Mouse (Mus musculus) neural tube, embryonic 12.5 days (tissue): ENCODE data around the gene Fcrlb. TPM values are rescaled to one million over a fixed set of nuclear protein-coding genes. Genes with fewer than 3 reads are reported as not detected.
"Not testable (repeated sequence)": the region's sequence is repeated elsewhere in the genome, so short reads cannot be mapped to it uniquely, and the experiment has no call there.

Experiments
- ATAC-seq: fragments of 200-750 bp; cut with Nextera tagmentation; 2 replicates; pipeline ENCODE4 v1.8.0; 2017; ENCODE audit warnings: low read depth, mild to moderate bottlenecking, moderate TSS enrichment, moderate library complexity; ENCODE audit not compliant: low FRiP score
- H3K27ac ChIP-seq: fragments of 300-500 bp; sonication (generic); 2 replicates; pipeline ENCODE4 v1.5.1; 2016
- H3K27me3 ChIP-seq: fragments of 300-500 bp; sonication (generic); replicated peaks from 2 replicates; pipeline ENCODE4 v1.6.1; 2016; ENCODE audit warnings: mild to moderate bottlenecking
- H3K36me3 ChIP-seq: fragments of 300-500 bp; sonication (generic); 2 replicates; pipeline ENCODE4 v1.6.1; 2016; ENCODE audit warnings: mild to moderate bottlenecking
- H3K4me1 ChIP-seq: fragments of 300-500 bp; sonication (generic); 2 replicates; pipeline ENCODE4 v1.6.1; 2016
- H3K4me2 ChIP-seq: fragments of 300-500 bp; sonication (generic); replicated peaks from 2 replicates; pipeline ENCODE4 v1.6.1; 2016; ENCODE audit warnings: mild to moderate bottlenecking
- H3K4me3 ChIP-seq: fragments of 300-500 bp; sonication (generic); 2 replicates; pipeline ENCODE4 v1.5.1; 2016
- H3K9ac ChIP-seq: fragments of 300-500 bp; sonication (generic); 2 replicates; pipeline ENCODE4 v1.6.1; 2016; ENCODE audit warnings: mild to moderate bottlenecking
- H3K9me3 ChIP-seq: fragments of 300-500 bp; sonication (generic); 2 replicates; pipeline ENCODE4 v1.6.1; 2016; ENCODE audit warnings: mild to moderate bottlenecking
- WGBS: fragments of 180-500 bp; shearing (Covaris S2); methylation state at CpG from one replicate; pipeline ENCODE4 v1.1.7; 2016; 5-methylcytosine and 5-hydroxymethylcytosine counted together
- polyA plus RNA-seq: library from polyadenylated mRNA; unstranded; fragments of >200 nt; fragmentation: Nextera tagmentation; extraction: Ambion mirVana; gene quantifications from 2 replicates; pipeline ENCODE4 v1.2.1, GENCODE M21; 2016

Gene Fcrlb
- polyA plus RNA-seq: 0.20 and 0.26 TPM in 2 replicates

DNA sequence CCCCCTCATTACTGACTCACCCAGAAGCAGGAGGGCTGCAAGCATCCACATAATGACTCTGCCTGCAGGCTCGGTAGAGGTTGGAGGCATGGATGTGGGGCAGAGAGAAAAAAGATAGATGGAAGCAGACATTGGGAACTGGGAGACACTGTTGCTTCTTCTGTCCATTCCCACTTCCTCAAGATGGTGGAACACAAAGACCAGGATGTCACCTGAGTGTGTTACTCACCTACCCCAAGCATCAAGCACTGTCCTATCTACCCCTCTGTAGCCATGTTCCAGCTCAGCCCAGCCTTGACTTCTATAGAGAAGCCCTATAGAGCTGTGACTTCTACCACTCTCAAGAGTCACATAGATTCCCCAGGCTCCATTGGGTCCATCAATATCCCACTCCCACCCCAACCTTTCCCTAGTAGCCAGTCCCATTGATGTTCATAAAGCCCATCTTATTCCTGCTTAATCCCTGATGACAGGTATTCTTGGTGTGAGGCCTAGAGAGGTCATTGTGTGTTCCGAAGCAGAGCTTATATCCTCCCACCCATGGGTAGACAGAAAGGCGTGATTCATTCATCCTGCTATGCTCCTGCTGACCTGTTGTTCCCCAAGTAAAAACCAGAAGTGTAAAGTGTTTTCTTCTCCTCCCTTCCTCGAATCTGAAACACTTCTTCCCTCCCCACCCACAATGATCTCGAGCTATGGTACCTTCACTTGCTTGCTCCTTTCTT is at the start of gene Fcrlb:
Gene Fcrlb (minus strand): TSS at position 51 of the 725 bp plus-strand sequence.
- peaks cover 6% of the 10 kb centered on the region for H3K4me1 ChIP-seq
- no peak for ATAC-seq
- no peak within 1 kb of the TSS for H3K9ac ChIP-seq
- WGBS: 79% methylated on average over 5 of the region's 5 CpGs
- no peak within 1 kb of the TSS for H3K4me3 ChIP-seq
- H3K27me3 ChIP-seq: peaks cover 24% of the 10 kb centered on the region
- H3K36me3 ChIP-seq: no peaks in the 10 kb centered on the region
- no peak within 1 kb of the TSS for H3K4me2 ChIP-seq
- no peak within 1 kb of the TSS for H3K27ac ChIP-seq
- H3K9me3 ChIP-seq: no peaks in the 10 kb centered on the region

DNA sequence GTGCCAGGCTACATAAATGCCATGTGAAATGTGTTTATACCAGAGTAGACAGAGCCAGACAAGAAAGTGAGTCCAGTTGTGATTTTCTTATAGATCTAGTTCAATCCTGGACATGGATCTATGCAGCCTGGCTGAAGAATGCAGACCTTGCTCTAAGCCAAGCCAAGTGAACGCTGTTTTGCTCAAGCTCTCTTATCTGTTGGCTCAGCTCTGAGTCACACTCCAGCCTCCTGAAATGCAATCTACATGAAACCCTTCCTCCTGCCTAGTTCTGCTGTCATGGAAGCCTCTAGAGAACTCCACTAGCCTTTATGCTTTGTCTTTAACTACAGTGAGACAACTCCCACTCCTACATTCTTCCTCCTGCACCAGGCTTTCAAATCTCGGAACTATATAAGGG is 49.6 kb upstream of the Fcrlb start:
- Histone ChIP-seq H3K4me2 (no peak overlapping the region), H3K27me3 (no peaks in the 10 kb centered on the region), H3K4me3 (no peak overlapping the region), H3K9ac (no peak overlapping the region), H3K36me3 (no peaks in the 10 kb centered on the region), H3K4me1 (no peaks in the 10 kb centered on the region), H3K9me3 (no peaks in the 10 kb centered on the region), H3K27ac (no peak overlapping the region)
- ATAC-seq: no peak
- 84% methylated on average over 2 of the region's 2 CpGs for WGBS

DNA sequence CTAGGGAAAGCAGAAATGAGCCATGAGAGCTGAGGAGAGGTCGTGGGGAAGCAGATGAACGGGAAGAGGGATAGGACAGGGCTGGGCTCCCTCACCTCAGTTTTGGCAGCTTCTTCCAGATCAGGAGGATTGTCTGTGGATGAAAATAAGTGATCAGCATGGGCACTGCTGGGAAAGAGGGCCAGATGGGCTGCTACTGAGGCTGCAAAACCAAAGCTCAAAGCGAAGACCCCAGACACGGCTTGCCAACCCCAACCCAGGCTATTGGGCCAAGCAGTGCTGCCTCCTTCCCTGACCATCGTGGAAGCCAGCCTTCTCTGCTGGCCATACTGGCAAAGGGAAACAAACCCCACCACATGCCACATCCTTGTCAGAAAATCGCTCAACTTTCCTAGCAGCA is 48.4 kb upstream of the Fcrlb start:
- WGBS: 81% methylated on average over 6 of the region's 6 CpGs
- ATAC-seq: no peak
- H3K4me1 ChIP-seq: no peaks in the 10 kb centered on the region
- no peaks in the 10 kb centered on the region for H3K36me3 ChIP-seq
- H3K27me3 ChIP-seq: no peaks in the 10 kb centered on the region
- no peak overlapping the region for H3K4me2 ChIP-seq
- H3K4me3 ChIP-seq: no peak overlapping the region
- no peaks in the 10 kb centered on the region for H3K9me3 ChIP-seq
- H3K27ac ChIP-seq: no peak overlapping the region
- no peak overlapping the region for H3K9ac ChIP-seq

DNA sequence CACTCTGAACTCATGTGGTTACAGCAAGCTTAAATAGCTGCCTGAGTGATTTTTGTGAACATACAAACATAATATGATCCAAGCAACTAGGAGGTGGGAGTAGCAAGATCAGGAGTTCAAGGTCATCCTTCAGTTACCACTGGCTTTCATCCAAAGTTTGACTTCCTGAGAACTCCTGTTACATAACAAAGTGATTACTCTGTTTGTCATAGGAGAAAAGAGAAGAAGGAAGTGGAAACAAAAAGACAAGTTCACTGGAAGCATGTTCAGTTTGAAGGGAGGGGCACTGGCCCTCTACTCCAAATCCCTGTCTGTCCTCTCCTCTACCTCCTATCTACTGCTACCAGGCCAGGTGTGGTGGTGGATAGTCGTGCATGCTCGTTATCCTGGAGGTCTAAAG is 47.0 kb upstream of the Fcrlb start:
- Histone ChIP-seq H3K9me3 (no peaks in the 10 kb centered on the region), H3K27me3 (no peaks in the 10 kb centered on the region), H3K4me1 (no peaks in the 10 kb centered on the region), H3K9ac (no peak overlapping the region), H3K27ac (no peak overlapping the region), H3K36me3 (no peaks in the 10 kb centered on the region), H3K4me3 (no peak overlapping the region), H3K4me2 (no peak overlapping the region)
- 73% methylated on average over 2 of the region's 2 CpGs for WGBS
- no peak for ATAC-seq

DNA sequence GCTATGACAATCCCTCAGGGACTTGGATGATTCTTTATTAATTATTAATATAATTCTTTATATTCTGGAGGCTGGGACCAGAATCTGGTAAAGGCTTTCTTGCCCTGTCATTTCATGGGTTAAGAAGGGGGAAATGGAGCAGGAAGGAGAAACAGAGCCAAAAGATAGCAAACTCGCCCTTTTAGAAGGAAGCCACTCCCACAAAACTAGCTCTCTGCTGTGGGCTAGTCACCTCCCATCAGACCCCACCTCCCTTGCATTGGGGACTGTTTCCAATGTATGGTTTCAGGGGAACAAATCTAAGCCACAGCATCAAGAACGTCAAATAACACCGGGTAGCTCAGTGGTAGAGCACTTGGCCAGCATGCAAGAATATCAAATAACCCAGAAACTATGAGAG is 45.5 kb upstream of the Fcrlb start:
- Histone ChIP-seq H3K4me3 (no peak overlapping the region), H3K9ac (no peak overlapping the region), H3K4me2 (no peak overlapping the region), H3K27me3 (no peaks in the 10 kb centered on the region), H3K9me3 (no peaks in the 10 kb centered on the region), H3K27ac (no peak overlapping the region), H3K4me1 (no peaks in the 10 kb centered on the region), H3K36me3 (no peaks in the 10 kb centered on the region)
- ATAC-seq: no peak
- WGBS: 66% methylated on average over 3 of the region's 3 CpGs

DNA sequence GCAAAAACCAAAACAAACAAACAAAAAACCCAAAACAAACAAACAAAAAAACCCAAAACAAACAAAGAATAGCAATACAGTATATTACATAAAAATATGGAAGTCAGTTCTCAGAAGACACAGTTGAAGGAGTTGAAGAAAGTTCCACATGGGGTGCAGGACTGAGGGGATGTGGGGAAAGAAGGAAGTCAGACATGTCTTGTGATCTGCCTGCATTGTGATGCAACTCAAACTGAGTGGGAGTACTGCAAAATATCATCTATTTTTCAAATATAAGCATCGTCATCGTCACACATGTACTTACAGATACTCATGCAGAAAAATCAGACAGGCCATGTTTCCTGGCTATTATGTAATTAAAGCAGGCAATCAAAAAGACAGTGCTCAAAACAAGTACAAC is 40.5 kb upstream of the Fcrlb start:
- H3K4me1 ChIP-seq: no peaks in the 10 kb centered on the region
- 85% methylated on average over 2 of the region's 2 CpGs for WGBS
- H3K27me3 ChIP-seq: no peaks in the 10 kb centered on the region
- no peak for ATAC-seq
- H3K4me3 ChIP-seq: no peak overlapping the region
- H3K27ac ChIP-seq: no peak overlapping the region
- H3K36me3 ChIP-seq: no peaks in the 10 kb centered on the region
- no peak overlapping the region for H3K4me2 ChIP-seq
- no peak overlapping the region for H3K9ac ChIP-seq
- H3K9me3 ChIP-seq: no peaks in the 10 kb centered on the region

DNA sequence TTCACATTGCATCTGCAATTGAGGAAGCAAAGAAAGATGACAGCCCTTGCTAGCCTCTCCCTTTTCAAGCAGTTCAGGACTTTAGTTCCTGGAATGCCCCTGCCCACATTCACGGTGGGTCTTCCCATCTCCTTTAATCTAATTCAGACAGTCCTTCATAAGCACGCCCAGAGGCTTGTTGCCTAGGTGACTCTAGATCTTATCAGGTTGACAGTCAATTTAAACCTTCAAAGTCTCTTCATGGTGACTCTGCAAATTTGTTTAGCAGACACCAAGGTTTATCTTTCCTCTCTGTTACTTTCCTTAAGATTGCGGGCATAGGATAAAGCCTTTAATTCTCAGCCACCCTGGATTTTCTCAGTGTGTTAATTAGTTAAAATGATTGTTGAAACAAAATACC is 38.0 kb upstream of the Fcrlb start:
- ATAC-seq: no peak
- Histone ChIP-seq H3K36me3 (no peaks in the 10 kb centered on the region), H3K27me3 (no peaks in the 10 kb centered on the region), H3K4me2 (no peak overlapping the region), H3K9me3 (no peaks in the 10 kb centered on the region), H3K4me3 (no peak overlapping the region), H3K27ac (no peak overlapping the region), H3K9ac (no peak overlapping the region), H3K4me1 (no peaks in the 10 kb centered on the region)
- 84% methylated on average over 3 of the region's 3 CpGs for WGBS

DNA sequence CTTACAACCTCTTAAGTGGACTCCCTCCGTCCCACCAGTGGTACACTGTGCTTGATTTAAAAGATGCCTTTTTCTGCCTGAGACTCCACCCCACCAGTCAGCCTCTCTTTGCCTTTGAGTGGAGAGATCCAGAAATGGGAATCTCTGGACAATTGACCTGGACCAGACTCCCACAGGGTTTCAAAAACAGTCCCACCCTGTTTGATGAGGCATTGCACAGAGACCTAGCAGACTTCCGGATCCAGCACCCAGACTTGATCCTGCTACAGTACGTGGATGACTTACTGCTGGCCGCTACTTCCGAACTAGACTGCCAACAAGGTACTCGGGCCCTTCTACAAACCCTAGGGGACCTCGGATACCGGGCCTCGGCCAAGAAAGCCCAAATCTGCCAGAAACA is 32.2 kb upstream of the Fcrlb start:
- not testable (repeated sequence) for H3K4me2 ChIP-seq, H3K9ac ChIP-seq, H3K4me1 ChIP-seq, H3K4me3 ChIP-seq, H3K27ac ChIP-seq, ATAC-seq, H3K36me3 ChIP-seq, H3K27me3 ChIP-seq
- peaks cover 12% of the 10 kb centered on the region for H3K9me3 ChIP-seq
- 99% methylated on average over 9 of the region's 9 CpGs for WGBS

DNA sequence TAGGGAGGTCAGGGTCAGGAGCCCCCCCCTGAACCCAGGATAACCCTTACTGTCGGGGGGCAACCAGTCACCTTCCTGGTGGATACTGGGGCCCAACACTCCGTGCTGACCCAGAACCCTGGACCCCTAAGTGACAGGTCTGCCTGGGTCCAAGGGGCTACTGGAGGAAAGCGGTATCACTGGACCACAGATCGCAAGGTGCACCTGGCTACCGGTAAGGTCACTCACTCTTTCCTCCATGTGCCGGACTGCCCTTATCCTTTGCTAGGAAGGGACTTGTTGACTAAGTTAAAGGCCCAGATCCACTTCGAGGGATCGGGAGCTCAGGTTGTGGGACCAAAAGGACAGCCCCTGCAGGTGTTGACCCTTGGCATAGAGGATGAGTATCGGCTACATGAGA is 31.4 kb upstream of the Fcrlb start:
- ATAC-seq, H3K4me3 ChIP-seq, H3K4me1 ChIP-seq, H3K27ac ChIP-seq, H3K27me3 ChIP-seq, H3K4me2 ChIP-seq, H3K9ac ChIP-seq, H3K36me3 ChIP-seq: not testable (repeated sequence)
- H3K9me3 ChIP-seq: peaks cover 12% of the 10 kb centered on the region
- WGBS: 95% methylated on average over 9 of the region's 9 CpGs

DNA sequence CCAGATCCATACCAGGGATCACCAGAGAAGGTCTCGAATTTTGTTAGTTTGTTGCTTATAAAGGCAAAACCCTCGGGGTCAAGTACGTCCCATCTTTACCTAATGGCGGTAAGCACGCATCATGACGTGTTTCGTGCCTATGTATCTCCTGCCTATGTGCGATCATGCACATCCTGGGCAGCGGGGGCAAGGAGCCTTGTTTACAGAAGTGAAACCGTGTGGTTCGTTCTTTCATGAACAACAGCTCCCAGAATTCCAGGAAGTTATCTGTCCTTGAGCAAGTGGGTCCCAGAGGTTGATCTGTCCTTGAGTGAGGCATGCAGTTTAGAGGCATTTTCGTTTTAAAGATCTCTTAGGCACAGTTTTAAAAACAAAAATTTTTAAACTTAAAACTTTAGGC is 26.5 kb upstream of the Fcrlb start:
- no peaks in the 10 kb centered on the region for H3K36me3 ChIP-seq
- no peak overlapping the region for H3K4me2 ChIP-seq
- WGBS: 88% methylated on average over 12 of the region's 12 CpGs
- no peak overlapping the region for H3K27ac ChIP-seq
- H3K27me3 ChIP-seq: no peaks in the 10 kb centered on the region
- H3K9me3 ChIP-seq: peaks cover 10% of the 10 kb centered on the region
- ATAC-seq: no peak
- H3K9ac ChIP-seq: no peak overlapping the region
- no peaks in the 10 kb centered on the region for H3K4me1 ChIP-seq
- no peak overlapping the region for H3K4me3 ChIP-seq

DNA sequence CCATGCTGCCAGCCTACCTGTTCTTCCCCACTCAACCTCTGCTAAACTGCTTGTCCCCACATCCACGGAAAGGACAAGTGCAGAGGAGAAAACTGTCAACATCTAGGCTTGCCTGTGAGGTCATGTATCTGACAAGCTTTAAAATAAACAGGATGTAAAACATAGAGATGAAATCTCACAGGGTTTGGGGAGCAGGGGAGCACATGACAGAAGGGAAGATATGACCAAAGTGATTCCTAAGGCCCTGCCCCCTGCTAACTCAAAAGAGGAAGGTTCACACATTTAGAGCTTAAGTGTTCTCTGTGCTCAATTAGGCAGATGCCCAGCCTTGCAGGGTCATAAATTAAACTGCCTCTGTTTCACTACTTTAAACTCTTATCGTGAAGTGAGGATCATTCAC is 21.6 kb upstream of the Fcrlb start:
- WGBS: 56% methylated on average over 2 of the region's 2 CpGs
- no peaks in the 10 kb centered on the region for H3K9me3 ChIP-seq
- H3K4me3 ChIP-seq: no peak overlapping the region
- no peaks in the 10 kb centered on the region for H3K4me1 ChIP-seq
- ATAC-seq: no peak
- H3K9ac ChIP-seq: no peak overlapping the region
- no peak overlapping the region for H3K4me2 ChIP-seq
- H3K36me3 ChIP-seq: no peaks in the 10 kb centered on the region
- H3K27me3 ChIP-seq: no peaks in the 10 kb centered on the region
- H3K27ac ChIP-seq: no peak overlapping the region

DNA sequence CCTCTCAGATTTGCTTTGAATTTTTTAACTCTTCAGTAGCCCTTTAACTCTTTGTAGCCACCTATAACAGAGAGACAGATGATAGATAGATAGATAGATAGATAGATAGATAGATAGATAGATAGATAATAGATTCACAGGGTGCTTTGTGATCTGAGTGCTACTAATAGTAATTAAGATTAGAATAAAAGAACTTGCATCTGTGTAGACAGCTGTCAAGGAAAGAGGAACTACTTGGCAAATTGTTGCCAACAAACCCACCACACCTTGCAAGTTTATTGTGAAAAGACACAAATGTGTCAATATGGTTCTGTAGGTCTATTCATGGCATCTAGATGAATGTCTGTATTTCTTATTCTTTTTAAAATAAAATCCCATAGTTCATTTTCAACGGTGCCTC is 21.2 kb upstream of the Fcrlb start:
- WGBS: 86% methylated on average over 1 of the region's 1 CpGs
- no peaks in the 10 kb centered on the region for H3K4me1 ChIP-seq
- no peaks in the 10 kb centered on the region for H3K9me3 ChIP-seq
- H3K9ac ChIP-seq: no peak overlapping the region
- H3K36me3 ChIP-seq: no peaks in the 10 kb centered on the region
- H3K4me3 ChIP-seq: no peak overlapping the region
- no peaks in the 10 kb centered on the region for H3K27me3 ChIP-seq
- H3K27ac ChIP-seq: no peak overlapping the region
- no peak for ATAC-seq
- H3K4me2 ChIP-seq: no peak overlapping the region

DNA sequence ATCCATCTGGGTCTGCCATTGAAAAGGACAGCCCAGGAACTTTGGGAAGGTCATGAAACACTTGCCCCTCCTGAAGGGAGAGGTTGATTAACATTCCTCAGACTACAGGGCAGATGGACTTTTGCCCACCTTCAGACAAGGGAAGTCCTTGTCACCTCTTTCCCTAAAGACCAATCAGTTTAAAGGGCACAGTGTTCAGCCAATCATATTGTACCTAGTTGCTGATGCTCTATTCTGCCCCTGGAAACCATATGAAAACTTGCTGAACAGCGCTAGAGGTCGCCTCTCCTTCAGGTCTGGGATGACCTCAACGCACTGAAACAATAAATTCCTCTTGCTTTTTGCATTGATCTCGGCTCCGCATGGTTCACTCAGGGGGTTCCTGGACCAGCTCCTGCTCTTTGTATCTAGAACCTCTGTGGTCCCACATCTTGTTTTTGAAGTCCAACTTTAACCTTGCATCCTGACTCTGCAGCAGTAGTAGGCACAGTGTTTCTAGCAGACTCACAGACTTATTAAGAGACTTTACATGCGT is 20.7 kb upstream of the Fcrlb start:
- no peaks in the 10 kb centered on the region for H3K36me3 ChIP-seq
- no peak overlapping the region for H3K4me3 ChIP-seq
- H3K4me1 ChIP-seq: no peaks in the 10 kb centered on the region
- no peak overlapping the region for H3K4me2 ChIP-seq
- no peak for ATAC-seq
- WGBS: 75% methylated on average over 6 of the region's 6 CpGs
- H3K9me3 ChIP-seq: no peaks in the 10 kb centered on the region
- H3K27me3 ChIP-seq: no peaks in the 10 kb centered on the region
- H3K9ac ChIP-seq: no peak overlapping the region
- H3K27ac ChIP-seq: no peak overlapping the region
